Mouse (Mus musculus): ENCODE data around the gene Phldb1. TPM values are rescaled to one million over a fixed set of nuclear protein-coding genes. Genes with fewer than 3 reads are reported as not detected.
A peak's percentile ranks its signal among the peaks of the same experiment; 100 is the strongest.

Gene Phldb1
- polyA plus RNA-seq, 1 experiment from 2014 or later = 53.6 TPM

GRCm38 (mm10) chr9:44713574-44713973, 21.4 kb downstream of the Phldb1 start:
- H3K4me1 ChIP-seq (replicated peaks; ENCODE audit: control insufficient read depth, insufficient read depth, low read length) = peaks cover 18% of the 10 kb centered on the region
- 0 out of 2 replicates have a peak, but pooled peaks cover 4% of the 10 kb centered on the region for H3K36me3 ChIP-seq (ENCODE audit: control insufficient read depth, insufficient read depth)
- H3K9me3 ChIP-seq (ENCODE audit: control insufficient read depth, low read length) = no peaks in the 10 kb centered on the region
- no peaks in the 10 kb centered on the region for H3K27me3 ChIP-seq (replicated peaks; ENCODE audit: control insufficient read depth, insufficient read depth, low read length)
- 80% methylated on average over 2 of the region's 2 CpGs for WGBS
- H3K4me2 ChIP-seq (ENCODE audit: low read length) = no peak overlapping the region
- H3K9ac ChIP-seq (replicated peaks; ENCODE audit: low read depth, low read length) = no peak overlapping the region
- ATAC-seq = no peak
- H3K4me3 ChIP-seq (replicated peaks; ENCODE audit: low read length) = no peak overlapping the region
- H3K27ac ChIP-seq (ENCODE audit: low read length) = no peak overlapping the region

DNA sequence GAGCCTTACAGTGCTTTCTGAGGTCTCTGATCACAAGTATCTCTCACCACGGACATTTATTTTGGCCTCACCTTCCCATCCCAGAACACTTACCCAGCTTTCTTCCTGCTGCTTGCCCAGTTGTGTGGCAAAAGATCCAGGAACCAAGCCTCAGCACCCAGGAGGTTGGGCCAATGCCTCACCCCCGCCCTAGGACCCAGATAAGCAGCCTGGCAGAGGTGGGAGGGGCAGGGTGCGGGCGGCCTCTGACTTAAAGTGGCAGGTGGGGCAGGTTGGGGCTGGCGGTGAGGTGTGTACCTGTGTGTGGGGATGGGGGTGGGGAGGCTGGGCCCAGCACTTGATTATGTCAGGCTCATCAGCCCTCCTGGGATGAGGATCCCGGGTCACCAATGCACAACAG, 21.9 kb downstream of the Phldb1 start:
- no peak for ATAC-seq
- 0 out of 2 replicates have a peak, but pooled peaks cover 4% of the 10 kb centered on the region for H3K36me3 ChIP-seq (ENCODE audit: control insufficient read depth, insufficient read depth)

DNA sequence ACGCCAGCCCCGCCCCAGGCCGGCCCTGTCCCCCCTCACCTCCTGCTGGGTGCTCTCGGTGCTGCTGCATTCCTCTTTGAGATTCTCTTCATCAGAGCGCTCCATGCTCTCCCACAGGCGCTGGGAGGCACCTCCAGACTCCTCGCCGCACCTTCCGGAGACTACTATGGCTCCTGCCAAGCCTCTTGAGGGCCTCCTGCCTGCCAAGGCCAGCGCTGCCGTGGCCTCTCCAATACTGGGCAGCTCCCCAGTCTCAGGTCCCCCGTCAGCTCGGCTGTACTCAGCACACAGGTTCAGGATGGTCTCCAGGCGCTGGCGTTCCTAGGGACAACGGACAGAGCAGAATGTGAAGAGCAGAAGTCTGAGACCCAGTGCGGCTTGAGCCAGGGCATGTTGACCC, 23.4 kb downstream of the Phldb1 start:
- Histone ChIP-seq H3K27me3 (replicated peaks; ENCODE audit: control insufficient read depth, insufficient read depth, low read length) (no peaks in the 10 kb centered on the region), H3K9me3 (ENCODE audit: control insufficient read depth, low read length) (no peaks in the 10 kb centered on the region), H3K4me3 (replicated peaks; ENCODE audit: low read length) (no peak overlapping the region), H3K9ac (replicated peaks; ENCODE audit: low read depth, low read length) (no peak overlapping the region), H3K4me2 (ENCODE audit: low read length) (no peak overlapping the region), H3K36me3 (ENCODE audit: control insufficient read depth, insufficient read depth) (0 out of 2 replicates have a peak, but pooled peaks cover 4% of the 10 kb centered on the region), H3K4me1 (replicated peaks; ENCODE audit: control insufficient read depth, insufficient read depth, low read length) (peaks cover 18% of the 10 kb centered on the region), H3K27ac (ENCODE audit: low read length) (no peak overlapping the region)
- WGBS = 67% methylated on average over 17 of the region's 17 CpGs
- no peak for ATAC-seq

More for the DNA sequence above, 21.9 kb downstream of the Phldb1 start:
- H3K4me3 ChIP-seq (replicated peaks; ENCODE audit: low read length) = no peak overlapping the region
- peaks cover 18% of the 10 kb centered on the region for H3K4me1 ChIP-seq (replicated peaks; ENCODE audit: control insufficient read depth, insufficient read depth, low read length)
- no peaks in the 10 kb centered on the region for H3K9me3 ChIP-seq (ENCODE audit: control insufficient read depth, low read length)
- H3K4me2 ChIP-seq (ENCODE audit: low read length) = no peak overlapping the region
- no peak overlapping the region for H3K9ac ChIP-seq (replicated peaks; ENCODE audit: low read depth, low read length)
- WGBS = 87% methylated on average over 6 of the region's 6 CpGs
- no peaks in the 10 kb centered on the region for H3K27me3 ChIP-seq (replicated peaks; ENCODE audit: control insufficient read depth, insufficient read depth, low read length)
- H3K27ac ChIP-seq (ENCODE audit: low read length) = no peak overlapping the region

- no peaks in the 10 kb centered on the region for H3K9me3 ChIP-seq (ENCODE audit: control insufficient read depth, low read length)
- H3K36me3 ChIP-seq (ENCODE audit: control insufficient read depth, insufficient read depth) = 0 out of 2 replicates have a peak, but pooled peaks cover 3% of the 10 kb centered on the region
- no peak overlapping the region for H3K4me2 ChIP-seq (ENCODE audit: low read length)
- no peaks in the 10 kb centered on the region for H3K27me3 ChIP-seq (replicated peaks; ENCODE audit: control insufficient read depth, insufficient read depth, low read length)
- no peak overlapping the region for H3K9ac ChIP-seq (replicated peaks; ENCODE audit: low read depth, low read length)
- WGBS = 73% methylated on average over 5 of the region's 5 CpGs
- H3K4me3 ChIP-seq (replicated peaks; ENCODE audit: low read length) = no peak overlapping the region
- ATAC-seq = no peak
- no peak overlapping the region for H3K27ac ChIP-seq (ENCODE audit: low read length)
- H3K4me1 ChIP-seq (replicated peaks; ENCODE audit: control insufficient read depth, insufficient read depth, low read length) = peaks cover 18% of the 10 kb centered on the region
These were observed 24.8 kb downstream of the Phldb1 start for GRCm38 (mm10) chr9:44710213-44710612.

GRCm38 (mm10) chr9:44709600-44709999, 25.4 kb downstream of the Phldb1 start:
- Histone ChIP-seq H3K36me3 (ENCODE audit: control insufficient read depth, insufficient read depth) (no peaks in the 10 kb centered on the region), H3K4me1 (replicated peaks; ENCODE audit: control insufficient read depth, insufficient read depth, low read length) (peaks cover 18% of the 10 kb centered on the region), H3K27ac (ENCODE audit: low read length) (no peak overlapping the region), H3K4me3 (replicated peaks; ENCODE audit: low read length) (no peak overlapping the region), H3K4me2 (ENCODE audit: low read length) (no peak overlapping the region), H3K9ac (replicated peaks; ENCODE audit: low read depth, low read length) (no peak overlapping the region), H3K9me3 (ENCODE audit: control insufficient read depth, low read length) (no peaks in the 10 kb centered on the region), H3K27me3 (replicated peaks; ENCODE audit: control insufficient read depth, insufficient read depth, low read length) (no peaks in the 10 kb centered on the region)
- no peak for ATAC-seq
- 47% methylated on average over 2 of the region's 2 CpGs for WGBS

- no peaks in the 10 kb centered on the region for H3K27me3 ChIP-seq (replicated peaks; ENCODE audit: control insufficient read depth, insufficient read depth, low read length)
- H3K4me2 ChIP-seq (ENCODE audit: low read length) = peak overlapping the region; percentile 57
- H3K36me3 ChIP-seq (ENCODE audit: control insufficient read depth, insufficient read depth) = no peaks in the 10 kb centered on the region
- peak; percentile 27; the same call in 1 of the 2 replicates for ATAC-seq
- no peaks in the 10 kb centered on the region for H3K9me3 ChIP-seq (ENCODE audit: control insufficient read depth, low read length)
- H3K4me3 ChIP-seq (replicated peaks; ENCODE audit: low read length) = peak overlapping the region; percentile 34; the same call in 1 of the 2 replicates
- 12% methylated on average over 6 of the region's 6 CpGs for WGBS
- H3K27ac ChIP-seq (ENCODE audit: low read length) = no peak overlapping the region
- H3K4me1 ChIP-seq (replicated peaks; ENCODE audit: control insufficient read depth, insufficient read depth, low read length) = peaks cover 18% of the 10 kb centered on the region
- H3K9ac ChIP-seq (replicated peaks; ENCODE audit: low read depth, low read length) = no peak overlapping the region
These were observed 26.1 kb downstream of the Phldb1 start for GRCm38 (mm10) chr9:44708925-44709324.

DNA sequence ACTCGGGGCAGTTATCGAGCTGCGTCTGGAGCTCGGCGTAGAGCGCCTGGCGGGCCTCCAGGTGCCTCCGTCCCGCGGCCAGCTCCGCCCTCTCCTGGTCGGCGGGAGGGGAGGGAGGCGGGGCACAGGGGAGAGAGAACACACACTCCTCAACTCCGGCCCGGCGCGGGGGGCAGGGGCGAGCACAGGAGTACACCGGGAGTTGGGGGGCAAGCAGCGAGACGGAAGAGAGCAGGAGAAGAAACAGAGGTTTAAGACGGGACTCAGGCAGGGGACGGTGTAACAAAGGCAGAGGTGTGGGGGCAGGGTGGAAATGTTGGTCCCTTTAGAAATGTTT, 26.6 kb downstream of the Phldb1 start:
- Histone ChIP-seq H3K4me2 (ENCODE audit: low read length) (peak overlapping the region; percentile 57), H3K27ac (ENCODE audit: low read length) (no peak overlapping the region), H3K9me3 (ENCODE audit: control insufficient read depth, low read length) (no peaks in the 10 kb centered on the region), H3K36me3 (ENCODE audit: control insufficient read depth, insufficient read depth) (no peaks in the 10 kb centered on the region), H3K9ac (replicated peaks; ENCODE audit: low read depth, low read length) (peak overlapping the region; percentile 45), H3K4me1 (replicated peaks; ENCODE audit: control insufficient read depth, insufficient read depth, low read length) (peaks cover 18% of the 10 kb centered on the region), H3K27me3 (replicated peaks; ENCODE audit: control insufficient read depth, insufficient read depth, low read length) (no peaks in the 10 kb centered on the region), H3K4me3 (replicated peaks; ENCODE audit: low read length) (peak overlapping the region; percentile 34)
- ATAC-seq = peak; percentile 67
- 3% methylated on average over 21 of the region's 24 CpGs for WGBS

GRCm38 (mm10) chr9:44707749-44708428, 27.1 kb downstream of the Phldb1 start:
- H3K9ac ChIP-seq (replicated peaks; ENCODE audit: low read depth, low read length) = peak overlapping the region; percentile 45
- peak overlapping the region; percentile 34 for H3K4me3 ChIP-seq (replicated peaks; ENCODE audit: low read length)
- H3K4me2 ChIP-seq (ENCODE audit: low read length) = peak overlapping the region; percentile 57
- no peaks in the 10 kb centered on the region for H3K9me3 ChIP-seq (ENCODE audit: control insufficient read depth, low read length)
- H3K4me1 ChIP-seq (replicated peaks; ENCODE audit: control insufficient read depth, insufficient read depth, low read length) = peaks cover 18% of the 10 kb centered on the region
- H3K36me3 ChIP-seq (ENCODE audit: control insufficient read depth, insufficient read depth) = no peaks in the 10 kb centered on the region
- no peaks in the 10 kb centered on the region for H3K27me3 ChIP-seq (replicated peaks; ENCODE audit: control insufficient read depth, insufficient read depth, low read length)
- WGBS = 12% methylated on average over 28 of the region's 28 CpGs
- no peak overlapping the region for H3K27ac ChIP-seq (ENCODE audit: low read length)
- ATAC-seq = peak; percentile 21; the same call in 1 of the 2 replicates

DNA sequence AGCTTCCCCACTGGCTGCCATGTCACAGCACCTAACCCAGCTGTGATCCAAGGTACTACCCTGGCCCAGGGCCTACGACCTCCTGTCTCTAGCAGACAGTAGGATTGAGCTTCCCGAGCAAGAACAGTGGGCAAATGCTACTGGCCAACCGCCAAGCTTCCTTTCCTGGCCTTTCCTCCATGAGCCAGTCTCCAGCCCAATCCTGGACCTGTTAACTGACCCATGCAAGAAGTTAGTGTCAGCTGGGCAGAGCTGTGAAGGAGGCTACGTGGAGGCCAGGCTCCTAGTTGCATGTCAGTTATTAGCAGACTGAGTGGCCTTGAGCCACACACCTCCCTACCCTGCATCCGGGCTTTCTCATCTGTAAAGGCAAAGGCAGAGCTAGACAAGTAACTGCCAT, 35.3 kb downstream of the Phldb1 start:
- Histone ChIP-seq H3K9ac (replicated peaks; ENCODE audit: low read depth, low read length) (no peak overlapping the region), H3K36me3 (ENCODE audit: control insufficient read depth, insufficient read depth) (peaks cover 18% of the 10 kb centered on the region), H3K27ac (ENCODE audit: low read length) (no peak overlapping the region), H3K4me2 (ENCODE audit: low read length) (no peak overlapping the region), H3K4me3 (replicated peaks; ENCODE audit: low read length) (no peak overlapping the region), H3K9me3 (ENCODE audit: control insufficient read depth, low read length) (no peaks in the 10 kb centered on the region), H3K4me1 (replicated peaks; ENCODE audit: control insufficient read depth, insufficient read depth, low read length) (no peaks in the 10 kb centered on the region), H3K27me3 (replicated peaks; ENCODE audit: control insufficient read depth, insufficient read depth, low read length) (no peaks in the 10 kb centered on the region)
- no peak for ATAC-seq
- WGBS = 79% methylated on average over 5 of the region's 5 CpGs
